Mouse (Mus musculus): ENCODE measurements around the gene Tmsb15b1. TPM values are rescaled to one million over a fixed set of nuclear protein-coding genes. Genes with fewer than 3 reads are reported as not detected.
"Not testable (repeated sequence)": the region's sequence is repeated elsewhere in the genome, so short reads cannot be mapped to it uniquely, and the experiment has no call there.

Gene Tmsb15b1
- polyA plus RNA-seq (2012) = not detected in 2 replicates

DNA sequence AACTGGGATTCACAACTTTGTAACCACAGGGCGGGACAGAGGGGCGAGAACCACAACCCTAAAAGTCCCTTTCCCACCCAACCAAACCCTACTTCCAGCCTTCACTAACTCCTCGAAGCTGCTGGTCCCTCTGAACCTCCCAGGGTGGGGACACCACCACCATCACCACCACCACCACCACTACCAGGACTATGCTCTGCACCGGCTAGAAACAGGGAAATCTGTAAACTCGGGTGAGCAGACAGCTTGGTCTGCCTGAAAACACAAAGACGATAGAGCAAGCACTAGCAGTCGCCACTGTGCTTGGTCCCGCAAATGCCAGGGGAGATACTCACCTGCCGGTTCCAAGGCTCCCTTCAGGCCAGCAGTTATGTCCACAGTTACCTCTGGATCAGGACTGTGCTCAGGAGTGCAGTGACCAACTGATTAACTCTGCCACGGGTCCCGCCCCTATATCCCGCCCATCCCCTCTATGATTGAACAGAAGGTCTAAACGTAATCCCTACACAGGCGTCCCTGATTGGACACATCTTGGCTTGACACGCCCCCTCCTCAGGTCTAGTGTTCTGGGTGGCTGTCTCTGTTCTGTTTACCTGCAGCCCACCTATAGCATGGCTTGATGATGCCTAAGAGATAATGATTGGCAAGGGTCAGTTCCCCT, at the start of gene Tmsb15b1, which contains the start of gene Tmsb15l:
Gene Tmsb15b1 (minus strand): TSS at position 451 of the 661 bp plus-strand sequence.
Gene Tmsb15l (minus strand): TSS at position 446 of the 661 bp plus-strand sequence.
- TF ChIP-seq GATA1 (IDR thresholded peaks at IDR 0.05; ENCODE audit: low read length) = no peak

DNA sequence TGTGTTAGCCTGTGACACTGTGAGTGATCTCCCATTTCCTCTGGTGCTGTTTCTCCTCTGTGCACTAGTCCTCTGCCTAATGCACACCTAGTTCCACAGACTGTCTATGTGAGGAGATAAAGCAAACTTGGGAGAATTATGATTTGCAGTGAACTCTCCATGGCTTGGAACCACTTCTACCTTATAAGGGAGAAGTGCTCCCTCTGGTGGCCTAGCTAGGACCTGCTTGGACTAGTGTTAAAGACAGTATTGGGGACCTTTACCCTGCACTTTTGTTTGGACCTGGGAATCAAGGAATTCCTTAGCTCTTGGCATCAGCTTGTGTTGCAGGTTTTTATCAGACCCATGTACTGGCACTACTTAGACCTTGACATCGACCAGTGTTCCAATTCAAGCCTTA, 42.6 kb upstream of the Tmsb15b1 start:
- TF ChIP-seq GATA1 (IDR thresholded peaks at IDR 0.05; ENCODE audit: low read length) = no peak

DNA sequence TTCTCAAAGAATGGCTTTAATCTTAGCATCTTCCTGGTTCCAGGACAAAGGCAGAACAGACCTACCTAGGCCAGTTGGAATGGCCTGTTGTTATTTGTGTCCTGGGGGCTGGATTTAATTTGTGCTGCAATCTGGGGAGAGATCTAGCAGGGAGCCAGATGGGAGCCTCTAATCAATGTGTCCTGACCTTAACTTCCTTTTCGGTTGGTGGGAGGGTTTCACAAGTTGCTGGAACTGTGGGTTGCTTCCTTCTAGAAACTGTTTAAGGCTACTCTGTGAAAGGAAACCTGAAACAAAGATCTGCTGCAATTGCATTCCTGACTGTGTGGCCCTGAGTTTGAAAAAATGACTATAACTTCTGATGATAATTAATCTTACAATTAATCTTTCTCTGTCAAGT, 41.0 kb upstream of the Tmsb15b1 start:
- no peak for TF ChIP-seq GATA1 (IDR thresholded peaks at IDR 0.05; ENCODE audit: low read length)

DNA sequence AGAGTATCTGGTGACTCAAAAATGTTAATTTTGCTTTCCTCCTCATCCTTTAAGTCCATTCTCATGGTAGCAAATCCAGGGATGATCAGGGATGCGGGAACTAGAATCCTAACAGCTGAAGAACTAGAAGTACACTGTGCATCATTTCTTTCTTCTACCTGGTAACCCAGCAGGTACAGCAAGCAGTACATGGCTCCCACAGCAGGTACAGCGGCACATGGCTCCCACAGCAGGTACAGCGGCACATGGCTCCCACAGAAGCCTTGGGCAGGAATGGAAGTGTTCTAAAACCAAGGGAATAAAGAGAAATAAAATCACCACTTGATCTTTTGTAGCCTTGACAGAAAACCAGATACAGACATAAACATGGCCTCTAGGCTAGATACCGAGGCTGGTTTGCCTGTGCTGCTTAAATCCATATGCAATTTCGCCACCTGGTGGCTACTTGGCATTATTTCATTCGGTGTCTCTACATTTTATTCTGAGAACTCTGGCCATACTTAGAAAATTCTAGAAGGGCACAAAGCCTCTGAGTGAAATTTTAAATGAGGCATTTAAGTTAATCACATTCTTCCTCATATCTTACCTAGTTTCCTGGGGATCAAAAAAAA, 38.5 kb upstream of the Tmsb15b1 start:
- TF ChIP-seq GATA1 (IDR thresholded peaks at IDR 0.05; ENCODE audit: low read length) = no peak

DNA sequence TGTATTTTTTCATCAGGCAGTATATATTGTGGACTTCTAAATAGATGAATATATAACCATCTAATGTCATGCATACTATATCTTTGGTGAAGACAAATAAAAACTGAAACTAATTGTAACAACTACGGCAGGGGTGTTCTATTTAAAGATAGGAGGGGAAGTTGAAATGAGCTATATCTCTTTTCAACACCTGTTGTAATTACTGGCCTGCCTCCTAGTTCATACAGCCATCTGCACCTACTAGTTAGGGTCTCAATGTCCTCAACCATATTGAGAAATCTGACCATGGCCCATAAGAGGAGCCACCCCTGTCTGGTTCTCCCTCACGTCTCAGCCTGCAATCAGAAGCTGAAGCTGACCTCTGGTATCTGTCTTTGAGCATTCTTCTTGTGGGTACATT, 19.6 kb upstream of the Tmsb15b1 start:
- no peak for TF ChIP-seq GATA1 (IDR thresholded peaks at IDR 0.05; ENCODE audit: low read length)

DNA sequence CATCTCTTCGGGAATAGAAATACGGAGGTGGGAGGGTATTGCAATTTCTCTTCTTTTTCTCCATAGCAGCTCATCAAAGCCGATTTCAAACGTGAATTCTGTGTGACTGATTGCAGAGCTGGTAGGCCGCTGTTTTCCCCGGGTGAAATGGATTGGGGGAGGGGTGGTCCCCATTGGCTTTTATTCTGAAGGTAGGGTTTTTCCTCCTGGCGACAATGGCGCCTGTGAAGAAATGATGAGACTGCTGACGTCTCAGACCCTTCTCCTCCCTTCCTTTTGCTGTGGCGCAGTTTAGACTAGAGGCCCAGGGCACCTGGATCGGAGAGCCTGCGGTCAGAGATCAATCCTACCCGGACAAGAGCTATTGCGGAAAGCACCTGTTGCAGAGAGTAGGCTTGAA, 17.0 kb upstream of the Tmsb15b1 start:
- no peak for TF ChIP-seq GATA1 (IDR thresholded peaks at IDR 0.05; ENCODE audit: low read length)

DNA sequence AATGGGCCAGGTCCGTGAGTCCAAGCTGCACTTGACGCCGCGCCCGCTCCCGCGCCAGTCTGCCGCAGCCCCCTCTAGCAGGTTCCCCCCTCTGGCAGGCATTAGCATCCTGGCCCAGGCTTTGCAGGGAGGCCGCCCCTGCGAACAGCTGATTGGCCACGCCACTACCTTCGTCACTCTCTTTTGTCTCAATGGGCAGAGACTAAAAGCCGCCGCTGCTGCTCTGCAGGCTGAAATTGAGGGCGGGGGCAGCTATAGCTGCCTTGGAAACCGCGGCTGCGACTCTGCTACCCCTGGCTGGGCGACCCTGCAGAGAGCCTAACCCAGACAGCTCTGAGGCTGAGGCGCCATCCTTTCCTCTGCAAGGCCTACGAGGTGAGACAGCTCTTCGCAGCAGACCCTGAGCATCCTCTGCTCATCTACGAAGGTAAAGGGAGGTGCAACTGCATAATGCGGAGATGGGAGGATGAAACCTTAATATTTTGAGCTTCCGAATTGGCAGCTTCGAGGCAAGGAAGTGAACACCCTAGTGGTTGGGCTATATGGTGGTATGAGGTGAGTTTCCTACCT, 16.4 kb upstream of the Tmsb15b1 start, which contains the start of gene Zcchc18:
Gene Zcchc18 (plus strand): TSS at position 178 of the 570 bp plus-strand sequence.
- no peak for TF ChIP-seq GATA1 (IDR thresholded peaks at IDR 0.05; ENCODE audit: low read length)

DNA sequence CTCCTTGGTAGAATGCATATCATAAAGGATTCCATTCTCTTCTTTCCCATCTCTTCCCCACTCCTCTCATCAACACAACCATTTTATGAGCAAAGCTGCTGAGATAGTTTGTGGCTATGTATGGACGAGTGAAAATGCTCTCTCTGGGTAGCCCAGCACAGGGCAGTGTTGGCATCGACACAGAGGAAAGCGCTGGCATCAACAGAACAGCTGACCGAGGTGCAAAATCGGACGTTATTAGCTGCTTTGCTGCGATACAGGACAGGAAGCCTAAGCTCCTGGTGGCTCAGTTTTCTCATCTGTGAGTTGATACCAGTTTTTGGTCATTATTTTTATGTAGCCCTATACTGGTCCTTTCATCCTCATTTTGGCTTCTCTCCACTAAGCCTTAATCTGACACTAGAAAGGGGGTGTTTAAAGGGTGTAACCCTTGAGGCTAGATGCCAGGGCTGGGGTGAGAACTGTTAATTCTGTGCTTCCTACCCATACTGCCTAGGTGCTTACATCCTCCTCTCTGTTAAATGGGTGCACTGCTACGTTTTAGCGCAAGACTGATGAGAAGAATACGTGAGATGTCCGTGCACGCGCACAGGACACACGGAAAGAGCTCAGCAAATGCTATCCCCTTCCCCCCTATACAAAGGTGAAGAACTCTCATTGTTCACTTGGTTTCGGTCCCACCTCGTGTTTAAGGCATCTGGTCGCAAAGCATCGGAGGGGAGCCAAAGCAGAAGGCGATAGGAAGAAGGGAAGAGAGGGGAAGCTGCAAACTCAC, 15.7 kb upstream of the Tmsb15b1 start:
- no peak for TF ChIP-seq GATA1 (IDR thresholded peaks at IDR 0.05; ENCODE audit: low read length)

DNA sequence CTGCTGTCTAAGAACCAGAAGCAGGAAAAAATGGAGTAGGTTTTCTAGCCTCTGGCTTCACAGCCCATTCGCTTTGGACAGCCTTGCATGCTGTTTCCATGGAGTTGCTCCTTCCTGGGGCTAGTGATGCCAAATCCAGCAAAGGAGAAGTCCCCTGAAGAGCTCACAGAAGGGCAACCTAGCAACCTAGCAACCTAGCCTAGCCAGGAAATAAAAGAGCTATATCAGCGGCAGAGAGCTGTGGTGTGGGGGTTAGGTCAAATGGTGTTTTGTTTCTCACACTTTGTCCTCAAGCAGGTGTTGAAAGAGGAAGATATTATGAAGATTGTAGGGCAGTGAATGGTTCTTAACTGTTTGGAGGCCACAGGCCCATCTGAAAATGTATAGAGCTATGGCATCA, 14.6 kb upstream of the Tmsb15b1 start:
- TF ChIP-seq GATA1 (IDR thresholded peaks at IDR 0.05; ENCODE audit: low read length) = no peak

DNA sequence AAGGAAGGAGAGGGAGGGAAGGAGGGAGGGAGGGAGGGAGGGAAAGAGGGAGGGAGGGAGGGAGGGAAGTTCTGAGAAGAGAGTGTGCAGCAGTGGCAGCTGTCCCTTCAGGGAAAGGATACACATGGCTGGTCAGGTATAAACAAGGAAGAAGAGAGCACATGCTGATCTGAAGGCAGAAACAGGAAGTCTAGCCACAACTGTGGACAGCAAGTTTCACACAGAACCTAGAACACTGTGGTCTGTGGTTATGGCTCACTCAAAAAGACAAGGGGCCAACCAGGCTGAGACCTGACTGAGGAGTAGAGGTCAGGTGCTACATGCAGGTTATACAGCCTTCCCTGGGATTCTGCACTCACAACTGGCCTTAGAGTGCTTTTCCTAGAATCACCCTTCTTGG, 9.4 kb upstream of the Tmsb15b1 start:
- no peak for TF ChIP-seq GATA1 (IDR thresholded peaks at IDR 0.05; ENCODE audit: low read length)

DNA sequence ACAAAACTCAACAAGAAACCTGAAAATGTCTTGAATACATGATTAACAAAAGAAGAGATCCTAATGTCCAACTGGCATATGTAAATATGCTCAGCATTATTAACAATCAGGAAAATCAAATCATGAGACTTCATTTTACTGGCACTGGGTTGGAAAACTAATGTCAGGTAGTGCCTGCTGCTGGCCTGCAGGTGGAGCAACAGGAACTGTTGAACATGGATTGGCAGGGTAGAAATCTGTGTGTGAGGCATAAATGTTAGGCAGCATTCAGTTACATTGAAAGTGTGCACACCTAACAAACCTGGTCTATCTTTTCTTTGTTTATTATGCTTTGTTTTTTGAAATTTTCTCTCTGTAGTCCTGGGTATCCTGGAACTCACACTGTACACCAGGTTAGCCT, 1.9 kb upstream of the Tmsb15b1 start:
- no peak for TF ChIP-seq GATA1 (IDR thresholded peaks at IDR 0.05; ENCODE audit: low read length)

DNA sequence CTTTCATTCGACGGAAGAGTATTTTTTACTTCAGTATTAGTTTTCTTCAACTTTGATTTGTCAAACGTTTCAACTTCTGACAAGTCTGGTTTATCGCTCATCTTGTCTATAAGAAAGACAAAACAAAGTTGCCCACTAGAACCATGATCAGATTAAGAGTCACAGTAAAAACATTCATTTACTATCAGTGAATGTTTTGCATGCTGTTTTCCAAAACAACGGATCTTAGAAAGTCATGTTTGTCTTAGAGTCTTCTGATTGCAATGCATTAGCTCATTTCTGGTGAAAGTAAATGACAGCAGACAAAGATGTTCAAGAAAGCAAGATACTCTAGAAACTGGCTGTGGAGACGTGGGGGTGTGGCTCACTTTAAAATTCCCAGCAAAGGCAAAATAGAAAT, 1.3 kb downstream of the Tmsb15b1 start, which contains the start of gene Tmsb15b2:
Gene Tmsb15b2 (minus strand): TSS at position 101 of the 400 bp plus-strand sequence.
- not testable (repeated sequence) for TF ChIP-seq GATA1 (IDR thresholded peaks at IDR 0.05; ENCODE audit: low read length)

DNA sequence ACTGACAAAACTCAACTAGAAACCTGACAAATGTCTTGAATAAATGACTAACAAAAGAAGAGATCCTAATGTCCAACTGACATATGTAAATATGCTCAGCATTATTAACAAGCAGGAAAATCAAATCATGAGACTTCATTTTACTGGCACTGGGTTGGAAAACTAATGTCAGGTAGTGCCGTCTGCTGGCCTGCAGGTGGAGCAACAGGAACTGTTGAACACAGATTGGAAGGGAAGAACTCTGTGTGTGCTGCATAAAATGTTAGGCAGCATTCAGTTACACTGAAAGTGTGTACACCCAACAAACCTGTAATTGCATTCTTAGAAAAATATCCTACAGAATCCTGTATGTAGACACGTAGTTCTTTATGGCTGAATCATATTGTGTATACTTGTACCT, 17.0 kb downstream of the Tmsb15b1 start:
- TF ChIP-seq GATA1 (IDR thresholded peaks at IDR 0.05; ENCODE audit: low read length) = no peak

DNA sequence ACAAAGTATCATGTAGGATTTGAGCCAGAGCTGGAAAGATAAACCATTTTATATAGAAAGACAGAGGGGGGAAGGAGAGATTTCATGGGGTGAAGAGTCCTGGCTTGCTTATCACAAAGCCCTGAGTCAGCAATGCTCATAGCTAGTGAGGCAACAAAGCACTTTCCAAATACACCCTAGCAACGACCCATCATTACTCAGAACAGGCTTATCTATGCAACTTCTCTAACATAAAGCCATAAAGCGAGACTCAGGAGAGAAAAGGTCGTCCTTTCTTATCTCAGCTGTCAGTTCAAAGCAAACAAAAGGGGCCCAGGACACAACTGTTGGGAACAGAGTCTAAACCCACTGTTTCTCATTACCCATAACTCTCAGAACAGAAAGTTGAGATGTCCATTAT, 38.7 kb downstream of the Tmsb15b1 start:
- TF ChIP-seq GATA1 (IDR thresholded peaks at IDR 0.05; ENCODE audit: low read length) = no peak

DNA sequence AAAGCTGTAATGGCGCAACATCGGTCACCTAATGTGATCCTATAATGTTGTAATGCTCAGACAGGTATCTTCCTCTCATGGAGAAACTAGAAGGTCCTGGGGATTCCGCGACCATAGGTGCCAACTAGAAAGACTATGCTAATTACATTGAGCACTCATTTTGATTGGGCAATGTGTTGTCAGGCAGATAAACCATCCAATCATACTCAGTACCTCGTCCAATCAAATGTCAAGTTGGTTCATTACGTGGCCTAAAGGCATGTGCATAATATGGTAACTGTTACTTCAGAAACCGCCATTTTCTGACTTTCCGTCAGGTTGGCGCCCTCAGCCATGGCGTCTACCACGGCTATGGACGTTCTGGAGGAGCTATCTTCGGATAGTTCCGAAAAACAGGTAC, 49.6 kb downstream of the Tmsb15b1 start, which contains the start of gene H2bfm:
Gene H2bfm (plus strand): TSS at position 295 of the 400 bp plus-strand sequence.
- no peak for TF ChIP-seq GATA1 (IDR thresholded peaks at IDR 0.05; ENCODE audit: low read length)

DNA sequence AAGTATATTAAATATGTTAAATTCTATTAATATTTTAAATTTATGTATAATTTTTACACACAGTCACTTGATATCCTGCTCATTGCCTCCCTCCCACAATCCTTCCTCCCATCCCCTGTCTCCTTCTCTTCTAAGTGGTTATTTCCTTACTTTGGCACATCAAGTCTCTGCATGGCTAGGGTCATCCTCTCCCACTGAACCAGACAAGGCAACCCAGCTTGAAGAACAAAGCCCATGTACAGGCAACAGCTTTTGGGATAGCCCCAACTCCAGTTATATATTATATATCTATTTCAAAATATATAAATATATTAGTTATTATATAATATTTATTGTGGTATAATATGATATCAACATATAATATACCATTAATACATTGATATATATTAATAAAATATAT, 50.8 kb downstream of the Tmsb15b1 start:
- no peak for TF ChIP-seq GATA1 (IDR thresholded peaks at IDR 0.05; ENCODE audit: low read length)

Other genes starting within 250 kb of the Tmsb15b1 start
- 480 and 619 TPM in 2 replicates for gene Morf4l2, start 233.2 kb downstream of the Tmsb15b1 start, polyA plus RNA-seq (2012)
- not detected in 2 replicates for gene Glra4, start 196.7 kb downstream of the Tmsb15b1 start, polyA plus RNA-seq (2012)
- gene Plp1, start 154.2 kb downstream of the Tmsb15b1 start, polyA plus RNA-seq (2012) = 0.11 and 0.13 TPM in 2 replicates
- not detected in 2 replicates for gene Rab9b, start 108.1 kb downstream of the Tmsb15b1 start, polyA plus RNA-seq (2012)
- not detected in 2 replicates for gene H2bfm, start 49.5 kb downstream of the Tmsb15b1 start, polyA plus RNA-seq (2012)
- not detected in 2 replicates for gene Tmsb15b2, start 1.4 kb downstream of the Tmsb15b1 start, polyA plus RNA-seq (2012)
- gene Tmsb15l, start within 50 bp of the Tmsb15b1 start, polyA plus RNA-seq (2012) = not detected in 2 replicates
- gene Zcchc18, start 16.3 kb upstream of the Tmsb15b1 start, polyA plus RNA-seq (2012) = not detected in 2 replicates
- gene Slc25a53, start 61.4 kb upstream of the Tmsb15b1 start, polyA plus RNA-seq (2012) = 0.42 and 0.73 TPM in 2 replicates
- 1.9 and 2.4 TPM in 2 replicates for gene Fam199x, start 72.7 kb upstream of the Tmsb15b1 start, polyA plus RNA-seq (2012)
- not detected in 2 replicates for gene Esx1, start 145.2 kb upstream of the Tmsb15b1 start, polyA plus RNA-seq (2012)

Data from G1E-ER4 (cell line).